Mouse (Mus musculus) ovary, adult 18-20 months (tissue): Measurements from ENCODE around the gene Adgrv1.

Experiments used
- DNase-seq: peaks from one replicate; pipeline ENCODE4 v3.0.0; 2022; ENCODE audit warnings: low spot score, mixed read lengths

Gene Adgrv1

DNA sequence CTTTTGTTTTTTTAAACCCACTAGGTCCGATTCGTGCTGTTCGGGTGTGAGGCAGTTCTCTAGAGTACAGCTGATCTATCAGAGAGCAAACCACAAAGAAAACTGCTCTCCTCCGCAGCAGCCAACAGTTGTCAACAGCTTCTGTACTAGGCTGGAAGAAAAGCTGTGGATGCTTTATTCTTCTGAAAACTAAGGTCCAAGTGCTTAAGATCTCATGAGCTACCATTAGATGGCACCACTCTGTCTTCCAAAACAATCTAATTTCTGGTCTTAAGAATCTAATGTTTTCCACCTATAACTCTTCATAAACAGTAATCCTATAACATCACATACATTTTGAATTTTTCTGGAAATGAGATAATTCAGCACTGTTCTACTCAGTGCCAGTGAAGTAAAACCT is 22.6 kb downstream of the Adgrv1 start:
- DNase-seq = no peak

DNA sequence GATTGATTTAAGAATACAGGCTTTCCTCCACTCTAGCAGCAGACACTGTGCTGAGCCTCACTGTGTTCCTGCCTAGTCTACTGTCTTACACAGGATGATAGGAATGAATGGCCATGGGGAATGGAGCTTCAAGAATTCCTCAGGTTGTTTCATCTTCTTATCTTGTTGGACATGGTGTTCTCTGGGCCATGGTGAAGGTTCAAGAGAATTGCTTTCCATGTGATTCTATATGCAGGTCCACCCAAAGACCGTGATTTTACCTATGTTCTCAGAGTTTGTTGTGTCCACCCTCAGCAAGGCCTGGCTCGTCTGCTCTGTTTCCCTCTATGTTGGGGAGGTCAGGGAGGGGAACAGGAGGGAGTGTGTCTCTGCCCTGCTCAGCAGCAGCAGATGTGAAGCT is 26.0 kb downstream of the Adgrv1 start:
- DNase-seq = no peak

DNA sequence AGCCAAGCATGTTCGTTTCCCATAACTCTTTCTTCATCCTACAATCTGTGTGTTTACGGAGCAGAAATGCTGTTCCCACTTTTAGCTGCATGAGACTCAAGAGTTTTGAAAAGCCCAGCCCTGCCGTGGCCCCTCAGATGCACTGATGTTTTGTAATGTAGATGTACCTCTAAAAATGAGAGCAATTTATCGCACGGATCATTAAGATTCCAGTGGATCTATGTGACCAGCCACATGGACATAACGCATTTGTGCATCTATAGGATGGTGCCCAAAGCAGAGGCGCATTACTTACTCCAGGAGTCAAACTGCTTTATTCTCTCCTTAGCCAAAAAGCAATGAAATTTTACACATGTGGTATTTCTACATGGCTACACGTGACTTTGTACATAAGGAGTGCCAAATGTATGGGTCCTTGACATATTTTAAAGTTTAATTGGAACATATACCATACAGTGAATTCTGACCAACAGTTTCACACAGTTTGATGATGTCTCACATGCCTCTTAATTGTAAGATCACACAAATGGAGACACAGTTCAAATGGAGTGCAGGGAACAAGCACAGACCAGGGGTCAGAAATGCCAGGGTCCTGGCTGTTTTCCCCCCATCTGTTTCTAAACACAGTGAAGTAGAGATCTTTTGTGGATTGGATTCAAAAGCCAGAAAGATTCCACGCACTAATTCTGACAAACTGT is 35.9 kb downstream of the Adgrv1 start:
- no peak for DNase-seq

DNA sequence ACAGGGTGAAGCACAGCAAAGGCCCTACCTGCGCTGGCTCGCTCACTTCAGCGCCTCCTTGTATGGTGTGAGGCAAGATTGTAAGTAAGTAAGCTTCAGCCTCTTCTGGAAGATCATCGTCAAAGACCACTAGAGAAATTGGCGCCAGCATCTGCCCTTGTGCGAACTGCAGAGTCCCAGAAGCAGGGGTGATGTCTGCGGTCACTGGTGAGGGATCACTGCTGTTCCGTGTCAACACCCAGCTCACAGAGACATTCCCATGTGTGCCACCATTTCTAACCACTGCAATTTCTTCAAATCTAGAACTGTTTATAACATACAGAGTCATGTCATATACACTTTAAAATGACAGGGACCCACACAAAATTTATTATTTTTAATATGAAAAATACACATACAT is 54.3 kb downstream of the Adgrv1 start:
- no peak for DNase-seq

DNA sequence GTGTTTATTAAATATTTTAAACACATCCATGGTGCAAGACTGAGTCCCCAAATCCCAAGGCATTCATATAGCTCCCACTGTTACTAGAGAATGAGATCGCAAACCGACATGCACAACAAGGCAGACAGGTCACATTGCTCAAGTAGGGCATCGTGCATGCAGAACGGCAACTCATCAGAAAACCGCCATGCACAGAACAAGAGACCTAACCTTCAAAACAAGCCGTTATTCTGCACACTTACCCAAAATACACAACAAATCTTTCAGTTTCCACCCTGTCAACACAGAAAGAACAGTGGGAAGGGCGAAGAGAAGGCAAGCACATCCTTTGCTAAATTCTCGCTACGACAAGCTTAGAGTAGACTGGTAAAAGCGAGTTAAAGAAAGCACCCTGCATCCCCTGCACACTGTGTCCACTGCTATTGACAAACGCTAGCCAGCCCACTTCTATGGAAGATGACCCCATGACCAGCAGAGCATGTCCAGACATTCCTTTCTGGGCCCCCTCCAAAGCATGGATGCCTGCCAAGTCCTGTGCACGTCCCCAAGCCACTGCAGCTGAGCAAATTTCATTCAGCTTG is 62.6 kb downstream of the Adgrv1 start:
- DNase-seq = peak; percentile 3

DNA sequence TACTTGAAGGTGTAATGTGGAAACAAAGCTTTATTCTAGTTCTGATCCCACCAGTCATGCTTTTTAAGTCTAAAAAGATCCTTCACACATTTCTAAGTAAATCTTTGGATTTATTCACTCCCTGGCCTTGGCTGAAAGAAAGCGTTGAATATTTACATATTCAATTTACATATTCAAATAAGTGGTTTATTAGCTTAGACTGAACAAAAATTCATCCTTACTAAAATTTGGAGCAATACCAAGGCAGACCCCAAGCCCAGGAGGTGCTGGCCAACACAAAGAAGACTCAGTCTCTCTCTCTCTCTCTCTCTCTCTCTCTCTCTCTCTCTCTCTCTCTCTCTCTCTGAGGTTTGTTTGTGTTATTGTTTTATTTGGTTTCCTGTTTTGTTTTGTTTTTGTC is 82.9 kb downstream of the Adgrv1 start:
- DNase-seq = no peak

DNA sequence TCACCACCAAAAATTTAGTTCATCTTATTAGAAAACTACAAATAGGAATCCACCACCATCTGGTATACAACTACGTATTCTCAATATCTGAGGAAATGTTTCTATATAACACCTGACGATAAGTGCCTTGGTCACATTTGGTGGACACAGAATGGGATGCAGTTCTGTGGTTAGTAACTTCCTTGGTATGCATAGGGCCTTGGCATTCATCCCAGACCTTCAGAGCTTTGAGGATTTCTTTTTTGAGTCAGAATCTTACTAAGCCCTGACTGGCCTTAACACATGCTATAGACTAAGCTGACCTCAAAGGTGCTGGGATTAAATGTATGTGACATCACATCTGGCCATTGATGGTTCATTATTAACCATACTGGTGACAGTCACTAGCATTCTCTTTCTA is 98.0 kb downstream of the Adgrv1 start:
- no peak for DNase-seq

DNA sequence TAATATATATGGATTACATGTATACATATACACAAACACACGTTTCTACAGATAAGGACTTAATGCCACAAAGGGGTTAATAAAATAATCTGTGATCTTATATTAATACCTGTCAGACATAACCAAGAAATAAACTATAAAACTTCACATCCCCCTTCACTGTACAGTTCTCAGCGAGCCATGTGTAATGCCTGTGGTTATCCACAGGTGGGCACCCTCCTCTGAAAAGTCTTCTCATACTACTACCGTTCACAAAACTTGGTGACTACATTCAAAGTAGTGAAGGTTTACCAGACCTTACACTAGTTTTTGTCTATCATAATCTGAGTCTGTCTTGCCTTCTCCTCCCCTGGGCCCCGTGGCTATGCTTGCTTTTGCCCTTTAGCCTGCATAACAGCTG is 106.3 kb downstream of the Adgrv1 start:
- DNase-seq = no peak

DNA sequence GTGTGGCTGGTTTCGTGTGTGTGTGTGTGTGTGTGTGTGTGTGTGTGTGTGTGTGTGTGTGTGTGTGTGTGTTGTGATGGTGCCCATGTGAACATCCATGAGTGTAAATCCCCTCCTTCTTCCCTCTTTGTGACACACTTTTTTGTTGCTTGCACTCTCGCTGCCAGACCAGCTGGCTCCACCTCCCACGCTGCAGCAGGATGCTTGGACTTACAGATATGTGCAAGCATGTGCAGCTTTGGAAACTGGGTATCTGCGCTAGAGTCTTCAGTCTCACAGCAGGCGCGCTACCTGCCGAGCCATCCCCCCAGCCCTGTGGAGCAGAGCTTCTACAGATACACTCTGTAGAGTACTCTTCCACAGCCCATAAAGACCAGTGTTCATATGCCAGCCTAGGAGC is 122.8 kb downstream of the Adgrv1 start:
- no peak for DNase-seq

DNA sequence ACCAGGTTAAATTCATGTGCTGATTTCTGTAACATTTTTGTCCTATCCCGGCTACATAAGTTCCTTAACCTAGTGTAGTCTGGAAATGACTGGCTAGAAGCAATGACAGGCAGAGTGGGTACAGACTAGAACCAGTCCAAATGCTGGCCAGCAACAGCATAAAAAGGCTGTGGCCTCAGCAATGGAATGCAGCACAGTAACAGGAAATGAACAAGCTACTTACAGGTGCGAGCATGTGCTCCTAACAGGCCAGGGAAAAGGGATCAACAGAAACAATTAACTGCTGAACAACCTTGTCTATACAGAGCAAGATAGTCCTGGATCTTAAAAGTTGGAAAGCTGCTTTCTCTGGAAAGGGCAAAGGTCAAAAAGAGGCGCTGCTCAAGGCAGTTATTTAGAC is 135.9 kb downstream of the Adgrv1 start:
- DNase-seq = no peak

DNA sequence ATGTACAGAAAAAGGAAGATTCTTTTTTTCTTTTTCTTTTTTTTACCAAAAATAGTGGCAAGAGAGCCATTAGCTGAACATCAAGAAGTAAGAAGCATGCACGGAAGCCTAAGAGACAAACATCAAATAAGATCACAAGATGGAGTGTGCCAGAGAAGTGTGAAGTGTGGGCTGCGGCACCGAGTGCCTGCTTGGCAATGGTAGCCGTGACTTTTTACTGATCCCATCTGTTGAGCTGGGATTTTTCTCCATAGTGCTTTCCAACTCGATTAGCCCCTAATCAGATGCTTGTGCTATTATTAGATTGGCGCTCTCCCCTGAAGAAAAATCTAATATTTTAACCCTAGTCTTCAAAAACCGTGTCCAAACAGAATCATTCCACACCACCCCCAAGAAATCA is 141.0 kb downstream of the Adgrv1 start:
- DNase-seq = no peak

DNA sequence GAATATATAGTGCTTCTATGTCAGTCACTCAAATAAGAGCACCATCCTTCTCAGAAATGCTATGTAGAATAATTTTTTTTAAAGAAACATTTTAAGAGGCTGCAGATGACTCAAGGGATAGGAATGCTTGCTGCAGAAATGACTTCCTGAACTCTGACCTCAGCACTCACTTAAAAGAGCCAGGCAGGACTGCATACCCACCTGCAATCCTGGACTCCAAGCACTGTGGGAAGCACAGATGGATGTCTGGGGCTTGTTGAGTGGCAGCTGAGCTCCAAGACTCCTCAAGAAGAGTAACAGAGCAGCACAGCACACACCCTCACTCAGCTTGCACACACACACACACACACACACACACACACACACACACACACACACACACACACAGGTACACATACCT is 146.0 kb downstream of the Adgrv1 start:
- DNase-seq = no peak

DNA sequence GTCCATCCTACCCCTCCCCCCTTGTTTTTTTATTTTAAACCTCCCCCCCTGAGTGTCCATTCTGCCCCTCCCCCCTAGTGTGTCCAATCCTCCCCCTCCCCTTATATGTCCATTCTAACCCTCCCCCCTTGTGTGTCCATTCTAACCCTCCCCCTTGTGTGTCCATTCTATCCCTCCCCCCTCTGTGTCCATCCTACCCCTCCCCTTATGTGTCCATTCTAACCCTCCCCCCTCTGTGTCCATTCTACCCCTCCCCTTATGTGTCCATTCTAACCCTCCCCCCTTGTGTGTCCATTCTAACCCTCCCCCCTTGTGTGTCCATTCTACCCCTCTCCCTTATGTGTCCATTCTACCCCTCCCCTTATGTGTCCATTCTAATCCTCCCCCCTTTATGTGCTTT is 159.2 kb downstream of the Adgrv1 start:
- no peak for DNase-seq

DNA sequence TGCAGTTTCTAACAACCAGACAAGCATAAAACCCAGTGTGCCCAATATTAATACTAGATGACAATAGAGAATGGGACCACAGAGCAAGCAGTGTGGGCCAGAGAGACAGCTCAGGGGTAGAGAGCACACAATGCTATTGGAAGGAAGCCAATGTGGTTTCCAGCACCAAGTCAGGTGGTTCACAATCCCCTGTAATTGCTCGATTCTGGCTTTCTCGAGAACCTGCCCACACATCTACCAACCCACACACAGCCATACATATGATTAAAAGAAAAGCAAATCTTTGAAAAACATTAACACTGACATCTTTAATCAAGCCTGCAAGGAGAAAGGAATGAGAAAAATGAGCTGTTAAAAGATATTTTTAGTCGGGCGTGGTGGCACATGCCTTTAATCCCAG is 166.3 kb downstream of the Adgrv1 start:
- no peak for DNase-seq

DNA sequence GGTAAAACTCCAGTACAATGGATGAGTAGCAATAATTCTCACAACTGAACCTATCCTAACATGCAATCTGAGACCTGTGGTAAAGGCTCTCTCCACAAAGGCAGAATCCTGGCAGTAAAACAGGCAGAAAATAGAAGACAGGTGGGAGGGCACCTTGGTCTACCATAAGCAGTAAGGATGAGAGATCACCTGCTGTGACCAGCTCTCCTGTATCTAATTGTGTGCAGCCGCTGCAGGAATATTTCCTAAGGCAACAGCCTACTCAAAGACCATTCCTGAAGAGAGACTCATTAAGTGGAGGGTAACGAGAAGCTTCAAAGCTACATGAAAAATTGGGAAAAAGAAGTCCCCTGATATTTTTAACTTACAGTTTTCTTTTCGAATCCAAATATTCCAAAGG is 167.2 kb downstream of the Adgrv1 start:
- DNase-seq = no peak

DNA sequence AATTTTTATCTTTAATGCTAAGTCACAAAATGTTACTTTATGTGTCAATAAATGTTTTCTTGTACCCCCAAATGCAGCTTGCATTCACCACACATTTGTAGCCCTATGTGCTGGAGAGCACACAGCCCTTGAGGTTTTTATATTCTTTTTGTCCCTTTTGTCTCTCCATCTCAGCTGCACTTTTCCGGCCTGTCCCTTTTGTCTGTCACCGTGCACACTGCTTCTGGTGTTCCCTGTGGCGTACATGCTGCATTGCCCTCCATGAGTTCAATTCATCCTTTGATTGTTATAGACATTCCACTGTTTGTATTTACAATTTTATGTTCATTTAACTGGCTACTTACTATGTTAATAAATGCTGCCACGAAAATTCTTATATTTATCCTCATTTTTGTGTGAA is 183.3 kb downstream of the Adgrv1 start:
- DNase-seq = no peak

DNA sequence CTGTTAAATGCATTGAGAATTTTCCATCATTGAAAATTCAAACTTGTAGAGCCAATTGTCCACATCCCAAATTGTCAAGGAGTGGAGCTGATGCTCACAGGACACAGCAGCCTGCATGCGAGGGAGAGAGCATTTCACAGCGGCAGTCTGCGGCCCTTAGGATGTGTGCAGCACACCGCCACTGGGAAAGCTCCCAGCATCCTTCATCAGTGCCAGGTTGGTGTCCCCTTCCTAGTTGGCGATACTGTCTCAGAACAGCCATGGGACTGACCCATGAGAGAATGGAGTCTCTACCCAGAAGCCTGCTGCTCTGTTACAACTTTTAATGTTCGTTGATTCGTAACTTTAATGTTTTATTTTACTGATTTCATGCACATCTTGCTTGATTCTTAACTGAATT is 183.8 kb downstream of the Adgrv1 start:
- no peak for DNase-seq

DNA sequence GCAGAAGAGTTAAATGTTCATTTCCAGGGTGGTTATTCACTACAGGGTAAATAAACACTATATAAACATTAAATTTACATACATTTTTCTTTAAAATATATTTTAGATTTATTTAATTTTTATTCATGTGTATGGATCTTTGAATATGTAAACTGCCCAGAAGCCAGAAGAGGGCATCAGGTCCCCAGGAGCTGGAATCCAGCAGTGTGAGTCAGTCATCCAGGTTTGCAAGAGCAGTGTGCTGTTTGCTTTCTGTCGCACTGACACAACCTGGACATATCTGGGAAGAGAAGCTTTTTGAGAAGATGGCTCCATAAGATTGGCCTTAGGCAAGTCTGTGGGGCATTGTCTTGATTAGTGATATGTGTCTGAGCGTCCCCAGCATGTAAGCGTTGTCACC is 191.5 kb downstream of the Adgrv1 start:
- DNase-seq = no peak

DNA sequence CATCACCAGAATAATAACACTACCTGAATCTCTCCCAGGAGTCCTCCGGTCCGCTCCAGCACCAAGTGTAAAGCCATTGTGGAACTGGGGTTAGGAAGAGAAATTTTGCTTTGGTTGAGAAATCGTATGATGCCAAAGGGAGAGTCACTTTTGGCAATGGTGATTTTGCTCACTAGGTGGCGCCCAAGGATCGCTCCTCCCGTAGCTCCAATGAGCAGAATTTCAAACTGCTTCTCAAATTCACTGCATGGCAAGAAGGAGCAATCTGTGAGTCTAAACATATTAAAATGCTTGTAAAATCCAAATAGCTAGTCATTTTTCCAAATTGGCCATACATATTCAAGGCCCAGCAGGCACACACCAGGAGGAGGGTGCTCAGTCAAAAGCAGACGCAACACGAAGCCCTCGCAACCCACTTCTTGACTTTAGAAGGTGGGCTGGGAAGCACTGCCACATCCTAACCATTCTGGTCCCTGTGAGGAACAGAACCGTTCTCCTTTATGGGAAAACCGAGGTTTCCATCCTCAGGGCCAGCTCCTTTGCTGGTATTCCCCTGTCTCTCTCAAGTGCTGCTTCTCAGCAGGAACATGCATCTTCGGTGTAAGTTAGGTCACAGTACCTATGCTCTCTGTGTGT is 193.4 kb downstream of the Adgrv1 start:
- DNase-seq = peak; percentile 10

DNA sequence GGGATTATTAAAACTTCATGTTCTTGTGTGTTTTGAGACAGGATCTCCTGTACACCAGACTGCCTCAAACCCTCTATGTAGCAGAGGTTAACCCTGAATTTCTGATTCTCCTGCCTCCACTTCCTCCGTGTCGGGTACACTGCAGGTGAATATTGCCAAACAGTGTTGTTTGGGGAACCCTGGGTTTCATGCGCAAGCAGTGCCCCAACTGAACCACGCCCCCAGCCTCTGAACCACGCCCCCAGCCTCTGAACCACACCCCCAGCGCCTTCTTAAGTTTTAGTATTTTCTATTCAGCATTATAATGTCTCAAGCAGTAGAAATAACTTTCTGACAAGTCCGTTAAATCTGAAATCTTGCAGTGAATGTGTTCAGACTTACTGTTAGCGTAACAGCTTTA is 195.9 kb downstream of the Adgrv1 start:
- DNase-seq = no peak

DNA sequence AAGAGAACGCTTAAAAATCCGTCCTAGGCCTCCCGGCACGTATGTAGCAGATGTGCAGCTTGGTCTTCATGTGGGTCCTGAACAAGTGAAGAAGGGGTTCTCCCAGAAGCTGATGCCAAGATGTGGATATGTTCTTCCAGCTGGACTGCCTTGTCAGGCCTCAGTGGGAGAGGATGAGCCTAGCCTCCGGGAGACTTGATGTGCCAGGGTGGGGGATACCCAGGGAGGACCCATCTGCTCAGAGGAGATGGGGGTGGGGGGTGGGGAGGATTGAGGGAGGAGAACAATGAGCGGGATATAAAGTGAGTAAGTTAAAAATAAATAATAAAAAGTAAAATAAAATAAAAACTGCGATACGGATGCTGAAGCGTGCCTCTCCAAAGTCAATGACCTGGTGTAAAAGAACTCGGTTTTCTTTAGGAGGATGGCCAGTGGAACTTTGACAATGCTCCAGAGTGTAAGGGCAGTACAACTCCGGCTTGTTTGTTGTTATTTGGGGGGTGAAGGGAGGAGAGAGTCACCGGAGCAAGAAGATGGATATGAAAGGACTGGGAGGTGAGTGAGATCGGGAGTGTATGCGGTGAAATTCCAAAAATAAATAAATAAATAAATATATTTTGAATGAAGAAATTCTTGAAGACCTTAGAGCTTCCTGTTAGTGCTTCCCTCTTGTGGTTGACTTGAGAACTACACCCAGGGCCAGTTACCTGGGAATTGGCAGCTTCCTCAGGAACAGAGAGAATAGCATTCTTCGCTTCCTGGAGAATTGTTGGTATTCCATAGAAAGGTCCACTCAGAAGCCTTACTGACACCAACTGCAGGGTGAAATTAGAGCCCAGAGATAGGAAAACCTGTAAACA is 205.8 kb downstream of the Adgrv1 start:
- no peak for DNase-seq

DNA sequence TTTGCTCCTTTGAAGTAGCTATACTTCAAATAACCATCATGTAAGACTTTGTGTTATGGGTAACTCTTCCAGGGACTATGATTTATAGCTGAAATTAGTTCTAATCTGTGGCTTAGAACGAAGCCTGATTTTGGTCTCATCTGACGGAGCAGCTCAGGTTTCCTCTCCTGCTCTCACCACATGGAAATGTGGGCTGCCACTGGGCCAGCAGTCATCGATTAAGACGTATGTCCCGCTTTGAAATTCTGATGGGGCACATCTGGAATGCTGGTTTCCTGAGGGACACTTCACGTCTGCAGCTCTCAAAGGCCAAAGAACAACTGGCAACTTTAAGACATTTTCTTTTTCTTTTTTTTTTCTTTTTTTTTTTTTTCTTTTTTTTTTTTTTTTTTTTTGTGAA is 207.8 kb downstream of the Adgrv1 start:
- no peak for DNase-seq

DNA sequence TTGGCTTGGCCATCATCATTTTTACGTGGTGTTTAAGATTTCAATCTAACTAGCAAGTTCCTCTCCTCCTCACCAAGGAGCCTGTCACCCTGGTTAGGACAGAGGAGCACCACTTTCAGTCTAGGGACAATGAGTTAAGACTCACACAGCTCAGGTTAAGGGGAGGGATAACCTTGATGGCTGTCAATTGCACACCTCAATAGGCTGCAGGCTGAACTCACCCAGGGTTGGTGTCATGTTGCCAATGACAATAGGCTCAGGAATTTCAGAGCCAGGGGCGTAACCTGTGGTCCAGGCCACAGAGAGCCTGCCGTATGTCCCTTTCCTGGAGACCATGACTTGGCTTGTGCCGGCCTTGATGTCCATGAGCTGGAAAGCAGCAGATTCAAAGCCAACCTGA is 209.0 kb downstream of the Adgrv1 start:
- no peak for DNase-seq
